Mouse (Mus musculus) CH12.LX (cell line): ENCODE results near the gene Zfp444. TPM values are rescaled to one million over a fixed set of nuclear protein-coding genes. Genes with fewer than 3 reads are reported as not detected.

Experiments used
- DNase-seq: peaks from one replicate; pipeline ENCODE4 v3.0.0-alpha.2; 2013; ENCODE audit errors: extremely low read depth
- H3K27ac ChIP-seq: 2 replicates; pipeline ENCODE4 v1.5.1; 2012; ENCODE audit warnings: low read depth, mild to moderate bottlenecking, control low read depth, moderate library complexity; ENCODE audit not compliant: insufficient read depth
- H3K27me3 ChIP-seq: replicated peaks from 2 replicates; pipeline ENCODE3; 2012; ENCODE audit warnings: inconsistent platforms
- H3K36me3 ChIP-seq, 2 experiments: replicated peaks in 1 of 2; 2 replicates each; pipeline versions ENCODE3 to v1.6.1; 2012; ENCODE audit warnings: inconsistent platforms in 1 of 2, low read length in 1 of 2, mild to moderate bottlenecking in 1 of 2, mixed read lengths in 1 of 2, moderate library complexity in 1 of 2; ENCODE audit not compliant: control insufficient read depth in 1 of 2, insufficient read depth in 1 of 2
- H3K4me1 ChIP-seq, 2 experiments: 2 replicates each; pipeline ENCODE4 v1.6.1; 2012; ENCODE audit warnings: inconsistent platforms in 1 of 2, moderate library complexity in 1 of 2; ENCODE audit not compliant: insufficient read depth in 2 of 2, control insufficient read depth in 1 of 2
- H3K4me2 ChIP-seq: 2 replicates; pipeline ENCODE4 v1.6.1; 2012; ENCODE audit warnings: low read depth, mild to moderate bottlenecking, control low read depth; ENCODE audit not compliant: poor library complexity, insufficient read depth, severe bottlenecking
- H3K4me3 ChIP-seq, 3 experiments: fragments of 150-350 bp in 1 of 3; sonication (generic) in 1 of 3; replicated peaks in 1 of 3; 2 replicates each; pipeline versions ENCODE3 to v1.5.1; 2011 to 2012; ENCODE audit warnings: low read depth in 2 of 3, low read length in 2 of 3, mild to moderate bottlenecking in 2 of 3, moderate library complexity in 2 of 3, control low read depth in 1 of 3, improper control_type of control experiment in 1 of 3, inconsistent platforms in 1 of 3, mixed read lengths in 1 of 3; ENCODE audit not compliant: poor library complexity in 1 of 3
- H3K79me2 ChIP-seq: replicated peaks from 2 replicates; pipeline ENCODE4 v1.6.1; 2012; ENCODE audit warnings: mild to moderate bottlenecking, moderate library complexity; ENCODE audit not compliant: control insufficient read depth, poor library complexity, insufficient read depth, severe bottlenecking; ENCODE audit errors: extremely low read depth
- H3K9ac ChIP-seq: 2 replicates; pipeline ENCODE4 v1.6.1; 2012; ENCODE audit warnings: low read depth, mild to moderate bottlenecking, control low read depth, moderate library complexity; ENCODE audit not compliant: insufficient read depth
- H3K9me3 ChIP-seq: replicated peaks from 2 replicates; pipeline ENCODE3; 2012; ENCODE audit warnings: low read length, inconsistent platforms, mixed read lengths
- BHLHE40 ChIP-seq: IDR thresholded peaks from 2 replicates; pipeline ENCODE4 v1.6.1; 2011; ENCODE audit warnings: mild to moderate bottlenecking, low read depth, low read length, improper control_type of control experiment
- CHD1 ChIP-seq: IDR thresholded peaks from 2 replicates; pipeline ENCODE4 v1.6.1; 2012; ENCODE audit warnings: low read depth, low read length, improper control_type of control experiment, inconsistent platforms
- CHD2 ChIP-seq: IDR thresholded peaks from 2 replicates; pipeline ENCODE4 v1.6.1; 2011; ENCODE audit warnings: low read length, improper control_type of control experiment
- CTCF ChIP-seq, 2 experiments: IDR thresholded peaks in 1 of 2; conservative IDR thresholded peaks in 1 of 2; 2 replicates each; pipeline ENCODE4 v1.5.1; 2011 to 2012; ENCODE audit warnings: low read depth in 2 of 2, low read length in 2 of 2, improper control_type of control experiment in 1 of 2, inconsistent platforms in 1 of 2, mild to moderate bottlenecking in 1 of 2, moderate library complexity in 1 of 2
- E2F4 ChIP-seq: IDR thresholded peaks from 2 replicates; pipeline ENCODE4 v1.6.1; 2011; ENCODE audit warnings: low read depth, low read length, improper control_type of control experiment; ENCODE audit not compliant: insufficient replicate concordance
- ELF1 ChIP-seq: IDR thresholded peaks from 2 replicates; pipeline ENCODE4 v1.6.1; 2014; ENCODE audit warnings: low read depth, mild to moderate bottlenecking, inconsistent platforms, low read length, improper control_type of control experiment
- EP300 ChIP-seq: IDR thresholded peaks from 2 replicates; pipeline ENCODE4 v1.6.1; 2011; ENCODE audit warnings: low read length, improper control_type of control experiment
- ETS1 ChIP-seq: conservative IDR thresholded peaks from 2 replicates; pipeline ENCODE4 v1.6.1; 2012; ENCODE audit warnings: low read depth, mild to moderate bottlenecking, inconsistent platforms, low read length, improper control_type of control experiment, moderate library complexity
- GABPA ChIP-seq: IDR thresholded peaks from 2 replicates; pipeline ENCODE4 v1.6.1; 2012; ENCODE audit warnings: low read depth, low read length, improper control_type of control experiment, inconsistent platforms; ENCODE audit not compliant: insufficient replicate concordance
- HCFC1 ChIP-seq: IDR thresholded peaks from 2 replicates; pipeline ENCODE4 v1.6.1; 2012; ENCODE audit warnings: low read depth, mild to moderate bottlenecking, inconsistent platforms, low read length, improper control_type of control experiment
- IRF4 ChIP-seq: IDR thresholded peaks from 2 replicates; pipeline ENCODE4 v1.6.1; 2014; ENCODE audit warnings: low read depth, mild to moderate bottlenecking, inconsistent platforms, low read length, improper control_type of control experiment
- KAT2A ChIP-seq: IDR thresholded peaks from 2 replicates; pipeline ENCODE4 v1.6.1; 2012; ENCODE audit warnings: low read length, improper control_type of control experiment, inconsistent platforms; ENCODE audit not compliant: insufficient replicate concordance
- MAFK ChIP-seq: IDR thresholded peaks from 2 replicates; pipeline ENCODE4 v1.6.1; 2011; ENCODE audit warnings: low read length, improper control_type of control experiment; ENCODE audit not compliant: insufficient replicate concordance
- MAZ ChIP-seq: IDR thresholded peaks from 2 replicates; pipeline ENCODE4 v1.6.1; 2012; ENCODE audit warnings: low read depth, mild to moderate bottlenecking, inconsistent platforms, low read length, improper control_type of control experiment, moderate library complexity
- MEF2A ChIP-seq: IDR thresholded peaks from 2 replicates; pipeline ENCODE4 v1.6.1; 2014; ENCODE audit warnings: low read depth, mild to moderate bottlenecking, inconsistent platforms, low read length, improper control_type of control experiment, borderline replicate concordance
- MXI1 ChIP-seq: IDR thresholded peaks from 2 replicates; pipeline ENCODE4 v1.6.1; 2011; ENCODE audit warnings: mild to moderate bottlenecking, low read depth, low read length, improper control_type of control experiment
- MYC ChIP-seq: IDR thresholded peaks from 2 replicates; pipeline ENCODE4 v1.6.1; 2011; ENCODE audit warnings: low read depth, mild to moderate bottlenecking, improper control_type of control experiment, low read length
- NELFE ChIP-seq: IDR thresholded peaks from 2 replicates; pipeline ENCODE4 v1.6.1; 2011; ENCODE audit warnings: low read depth, low read length, improper control_type of control experiment
- NRF1 ChIP-seq: IDR thresholded peaks from 2 replicates; pipeline ENCODE4 v1.6.1; 2014; ENCODE audit warnings: low read depth, mild to moderate bottlenecking, inconsistent platforms, low read length, improper control_type of control experiment, moderate library complexity
- PAX5 ChIP-seq: IDR thresholded peaks from 2 replicates; pipeline ENCODE4 v1.6.1; 2012; ENCODE audit warnings: low read length, inconsistent platforms, mixed read lengths
- POLR2AphosphoS2 ChIP-seq: IDR thresholded peaks from 2 replicates; pipeline ENCODE4 v1.6.1; 2011; ENCODE audit warnings: low read depth, low read length, improper control_type of control experiment
- RAD21 ChIP-seq: IDR thresholded peaks from 2 replicates; pipeline ENCODE4 v1.6.1; 2011; ENCODE audit warnings: low read depth, mild to moderate bottlenecking, low read length, improper control_type of control experiment, moderate library complexity
- SIN3A ChIP-seq: IDR thresholded peaks from 2 replicates; pipeline ENCODE4 v1.6.1; 2012; ENCODE audit warnings: low read length, improper control_type of control experiment, inconsistent platforms
- SMC3 ChIP-seq: IDR thresholded peaks from 2 replicates; pipeline ENCODE4 v1.6.1; 2011; ENCODE audit warnings: low read depth, low read length, improper control_type of control experiment
- UBTF ChIP-seq: IDR thresholded peaks from 2 replicates; pipeline ENCODE4 v1.6.1; 2012; ENCODE audit warnings: low read depth, mild to moderate bottlenecking, inconsistent platforms, low read length, improper control_type of control experiment, moderate library complexity
- USF1 ChIP-seq: IDR thresholded peaks from 2 replicates; pipeline ENCODE4 v1.6.1; 2014; ENCODE audit warnings: low read depth, mild to moderate bottlenecking, inconsistent platforms, low read length, improper control_type of control experiment
- USF2 ChIP-seq: conservative IDR thresholded peaks from 2 replicates; pipeline ENCODE4 v1.6.1; 2011; ENCODE audit warnings: low read depth, low read length, improper control_type of control experiment
- ZKSCAN1 ChIP-seq: IDR thresholded peaks from 2 replicates; pipeline ENCODE4 v1.6.1; 2012; ENCODE audit warnings: low read depth, inconsistent platforms, low read length, improper control_type of control experiment, borderline replicate concordance
- ZMIZ1 ChIP-seq: IDR thresholded peaks from 2 replicates; pipeline ENCODE4 v1.6.1; 2012; ENCODE audit warnings: low read depth, mild to moderate bottlenecking, inconsistent platforms, low read length, improper control_type of control experiment
- ZNF384 ChIP-seq: IDR thresholded peaks from 2 replicates; pipeline ENCODE4 v1.6.1; 2012; ENCODE audit warnings: low read depth, low read length, improper control_type of control experiment, inconsistent platforms
- dilution Hi-C: fragments of 300-500 bp; cut with MboI; formaldehyde crosslinking; loops from 2 replicates; pipeline ENCODE4 v1.14.3; 2020; ENCODE audit warnings: low sequenced_read_pairs; ENCODE audit not compliant: extremely low pct_unique_long_range_greater_than_20kb, extremely low pct_ligation_motif_present
- in situ Hi-C: fragments of 300-500 bp; cut with MboI; formaldehyde crosslinking; loops from 3 replicates; pipeline ENCODE4 v1.14.3; 2019; ENCODE audit warnings: low sequenced_read_pairs, low pct_ligation_motif_present, low pct_unique_long_range_greater_than_20kb, mixed read lengths
- polyA plus RNA-seq: library from polyadenylated mRNA; unstranded; fragments of >175 nt; gene quantifications from 2 replicates; pipeline ENCODE4 v1.2.1, GENCODE M21; 2012; ENCODE audit warnings: low read depth; ENCODE audit not compliant: insufficient read length
- total RNA-seq, 2 experiments: library from RNA; depleted of rRNA; stranded (reverse); fragments of 300-350 nt in 1 of 2; fragments of >200 nt in 1 of 2; gene quantifications; 2 replicates each; pipeline ENCODE4 v1.2.3; 2012 to 2014

Gene Zfp444
- total and polyA plus RNA-seq, 3 experiments = 16.0 to 23.3 (median 18.1) TPM

DNA sequence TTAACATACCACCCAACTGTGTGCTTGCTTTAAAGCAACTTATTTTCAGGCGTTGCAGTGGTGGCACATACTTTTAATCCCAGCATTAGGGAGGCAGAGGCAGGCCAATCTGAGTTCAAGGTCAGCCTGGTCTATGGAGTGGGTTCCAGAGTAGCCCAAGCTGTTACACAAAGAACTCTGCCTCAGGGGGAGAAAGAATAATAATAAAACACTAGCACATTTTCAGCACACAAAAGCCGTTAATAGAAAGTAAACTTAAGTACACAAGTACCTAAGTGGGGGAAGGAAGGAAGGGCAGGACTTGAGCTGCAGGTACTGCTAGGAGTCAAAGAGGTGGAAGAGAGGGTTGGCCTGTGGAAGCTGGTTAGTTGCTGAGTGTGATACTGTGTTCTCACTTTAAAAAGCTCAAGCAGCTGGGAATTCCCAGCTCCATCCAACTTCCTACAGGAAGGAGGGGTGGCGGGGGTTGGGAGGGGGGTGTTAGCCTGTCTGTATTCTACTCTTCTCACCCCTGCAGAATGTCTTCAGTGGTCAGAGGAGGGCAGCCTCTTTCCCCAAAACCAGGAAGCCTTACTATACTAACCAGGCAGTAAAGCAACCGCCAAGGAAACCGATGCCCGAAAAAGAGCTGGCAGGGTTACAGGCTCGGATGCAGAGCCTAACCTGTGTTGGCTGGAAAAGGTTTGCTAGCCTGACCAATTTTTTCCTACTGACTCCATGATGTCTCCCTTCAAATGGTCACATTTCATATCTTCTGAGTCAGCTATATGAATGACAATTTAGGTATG, 25.6 kb upstream of the Zfp444 start:
- in situ Hi-C loops (no loop called here), dilution Hi-C loops (no loop called here)
- H3K27ac ChIP-seq = no peak overlapping the region
- no peaks in the 10 kb centered on the region for H3K27me3 ChIP-seq
- TF ChIP-seq ELF1 (no peak), ETS1 (no peak), CHD1 (no peak), NELFE (no peak), SMC3 (no peak), CTCF (conservative IDR thresholded peaks at IDR 0.05 in 1 of 2, IDR thresholded peaks at IDR 0.05 in 1 of 2; ENCODE audit: low read depth in 2 of 2, low read length in 2 of 2) (no peak), GABPA (no peak), MAFK (no peak), HCFC1 (no peak), ZMIZ1 (no peak), SIN3A (no peak), POLR2AphosphoS2 (no peak), ZKSCAN1 (no peak), RAD21 (no peak), USF1 (no peak), UBTF (no peak), MEF2A (no peak), IRF4 (no peak)
- peaks cover 7 to 50% of the 10 kb centered on the region in 2 experiments for H3K36me3 ChIP-seq
- peaks cover 13 to 82% of the 10 kb centered on the region in 2 experiments for H3K4me1 ChIP-seq
- H3K79me2 ChIP-seq = peaks cover 82% of the 10 kb centered on the region
- no peaks in the 10 kb centered on the region for H3K9me3 ChIP-seq
- no peak for DNase-seq
- no peak overlapping the region for H3K4me3 ChIP-seq
- H3K4me2 ChIP-seq = no peak overlapping the region
- no peak overlapping the region for H3K9ac ChIP-seq

- no peak overlapping the region for H3K4me3 ChIP-seq
- H3K27ac ChIP-seq = no peak overlapping the region
Observed at GRCm38 (mm10) chr7:6146982-6147325, 25.1 kb upstream of the Zfp444 start.

More at GRCm38 (mm10) chr7:6146982-6147325, 25.1 kb upstream of the Zfp444 start:
- Histone ChIP-seq H3K9ac (no peak overlapping the region), H3K9me3 (no peaks in the 10 kb centered on the region), H3K79me2 (peaks cover 87% of the 10 kb centered on the region), H3K36me3 (peaks cover 5 to 45% of the 10 kb centered on the region in 2 experiments), H3K4me2 (no peak overlapping the region), H3K27me3 (no peaks in the 10 kb centered on the region), H3K4me1 (peaks cover 14 to 82% of the 10 kb centered on the region in 2 experiments)
- in situ Hi-C loops = no loop called here
- TF ChIP-seq ZMIZ1 (no peak), BHLHE40 (no peak), ZNF384 (no peak), NELFE (no peak), MAZ (no peak), SMC3 (no peak), E2F4 (no peak), EP300 (no peak), KAT2A (no peak), MXI1 (no peak), MEF2A (no peak), RAD21 (no peak), SIN3A (no peak), USF2 (no peak), IRF4 (no peak), PAX5 (no peak), NRF1 (no peak), MYC (no peak), CHD2 (no peak), CHD1 (no peak)
- dilution Hi-C loops = no loop called here
- no peak for DNase-seq
